Mouse (Mus musculus): ENCODE data around the gene Ralgapa2. TPM values are rescaled to one million over a fixed set of nuclear protein-coding genes. Genes with fewer than 3 reads are reported as not detected.

Gene Ralgapa2
- polyA plus RNA-seq, 1 experiment from 2014 or later, result 7.4 TPM

- ATAC-seq (ENCODE audit: insufficient number of reproducible peaks, low FRiP score, low TSS enrichment, low read depth) (peak; percentile 52), DNase-seq (ENCODE audit: low spot score) (no peak)
- Histone ChIP-seq H3K4me3 (ENCODE audit: low read depth, low read length) (peak overlapping the region; percentile 82), H3K4me1 (ENCODE audit: control insufficient read depth, insufficient read depth, low read length) (peaks cover 4% of the 10 kb centered on the region; the same call in 1 of the 2 replicates), H3K9me3 (ENCODE audit: control insufficient read depth, low read length) (no peaks in the 10 kb centered on the region), H3K27ac (replicated peaks; ENCODE audit: low read depth, low read length) (no peak overlapping the region), H3K27me3 (ENCODE audit: control insufficient read depth, insufficient read depth, low read length) (no peaks in the 10 kb centered on the region), H3K36me3 (ENCODE audit: control insufficient read depth, insufficient read depth, low read length) (no peaks in the 10 kb centered on the region), H3K4me2 (ENCODE audit: low read depth, severe bottlenecking) (peak overlapping the region; percentile 85), H3K9ac (ENCODE audit: low read length) (peak overlapping the region; percentile 84)
- WGBS, result under 1% methylated on average over 22 of the region's 22 CpGs
These were observed 711 bp downstream of the Ralgapa2 start for GRCm38 (mm10) chr2:146511401-146511865.

- H3K4me1 ChIP-seq (ENCODE audit: control insufficient read depth, insufficient read depth, low read length), result peaks cover 4% of the 10 kb centered on the region; the same call in 1 of the 2 replicates
- H3K36me3 ChIP-seq (ENCODE audit: control insufficient read depth, insufficient read depth, low read length), result no peaks in the 10 kb centered on the region
- H3K9me3 ChIP-seq (ENCODE audit: control insufficient read depth, low read length), result no peaks in the 10 kb centered on the region
- H3K4me2 ChIP-seq (ENCODE audit: low read depth, severe bottlenecking), result peak overlapping the region; percentile 85
- no peak overlapping the region for H3K27ac ChIP-seq (replicated peaks; ENCODE audit: low read depth, low read length)
- no peak for DNase-seq (ENCODE audit: low spot score)
- no peak overlapping the region; the same call in 1 of the 2 replicates for H3K9ac ChIP-seq (ENCODE audit: low read length)
- H3K4me3 ChIP-seq (ENCODE audit: low read depth, low read length), result peak overlapping the region; percentile 82
- ATAC-seq (ENCODE audit: insufficient number of reproducible peaks, low FRiP score, low TSS enrichment, low read depth), result no peak
- 20% methylated on average over 1 of the region's 1 CpGs for WGBS
- no peaks in the 10 kb centered on the region for H3K27me3 ChIP-seq (ENCODE audit: control insufficient read depth, insufficient read depth, low read length)
These were observed 1.4 kb downstream of the Ralgapa2 start for GRCm38 (mm10) chr2:146510780-146511179.

- no peak overlapping the region for H3K9ac ChIP-seq (ENCODE audit: low read length)
- H3K36me3 ChIP-seq (ENCODE audit: control insufficient read depth, insufficient read depth, low read length), result no peaks in the 10 kb centered on the region
- peak; percentile 28 for DNase-seq (ENCODE audit: low spot score)
- H3K4me3 ChIP-seq (ENCODE audit: low read depth, low read length), result no peak overlapping the region
- 0 out of 2 replicates have a peak, but pooled peaks cover 6% of the 10 kb centered on the region for H3K4me1 ChIP-seq (ENCODE audit: control insufficient read depth, insufficient read depth, low read length)
- WGBS, result 69% methylated on average over 9 of the region's 9 CpGs
- no peak overlapping the region for H3K4me2 ChIP-seq (ENCODE audit: low read depth, severe bottlenecking)
- H3K9me3 ChIP-seq (ENCODE audit: control insufficient read depth, low read length), result no peaks in the 10 kb centered on the region
- H3K27ac ChIP-seq (replicated peaks; ENCODE audit: low read depth, low read length), result no peak overlapping the region
- no peaks in the 10 kb centered on the region for H3K27me3 ChIP-seq (ENCODE audit: control insufficient read depth, insufficient read depth, low read length)
- 0 out of 2 replicates have a peak, but pooled peaks have one; percentile 67 for ATAC-seq (ENCODE audit: insufficient number of reproducible peaks, low FRiP score, low TSS enrichment, low read depth)
These were observed 9.4 kb downstream of the Ralgapa2 start for GRCm38 (mm10) chr2:146502578-146503311.

- Histone ChIP-seq H3K9me3 (ENCODE audit: control insufficient read depth, low read length) (no peaks in the 10 kb centered on the region), H3K27me3 (ENCODE audit: control insufficient read depth, insufficient read depth, low read length) (no peaks in the 10 kb centered on the region), H3K27ac (replicated peaks; ENCODE audit: low read depth, low read length) (no peak overlapping the region), H3K4me2 (ENCODE audit: low read depth, severe bottlenecking) (no peak overlapping the region), H3K4me1 (ENCODE audit: control insufficient read depth, insufficient read depth, low read length) (0 out of 2 replicates have a peak, but pooled peaks cover 6% of the 10 kb centered on the region), H3K36me3 (ENCODE audit: control insufficient read depth, insufficient read depth, low read length) (no peaks in the 10 kb centered on the region), H3K4me3 (ENCODE audit: low read depth, low read length) (no peak overlapping the region), H3K9ac (ENCODE audit: low read length) (no peak overlapping the region)
- DNase-seq (ENCODE audit: low spot score), result no peak
- 87% methylated on average over 1 of the region's 1 CpGs for WGBS
- no peak for ATAC-seq (ENCODE audit: insufficient number of reproducible peaks, low FRiP score, low TSS enrichment, low read depth)
These were observed 12.1 kb downstream of the Ralgapa2 start for GRCm38 (mm10) chr2:146500067-146500466.

- WGBS, result 91% methylated on average over 1 of the region's 1 CpGs
- DNase-seq (ENCODE audit: low spot score) (no peak), ATAC-seq (ENCODE audit: insufficient number of reproducible peaks, low FRiP score, low TSS enrichment, low read depth) (no peak)
These were observed 13.0 kb downstream of the Ralgapa2 start for GRCm38 (mm10) chr2:146499111-146499510.

GRCm38 (mm10) chr2:146498298-146498697, 13.8 kb downstream of the Ralgapa2 start:
- ATAC-seq (ENCODE audit: insufficient number of reproducible peaks, low FRiP score, low TSS enrichment, low read depth) (no peak), DNase-seq (ENCODE audit: low spot score) (no peak)
- H3K36me3 ChIP-seq (ENCODE audit: control insufficient read depth, insufficient read depth, low read length), result no peaks in the 10 kb centered on the region
- H3K4me2 ChIP-seq (ENCODE audit: low read depth, severe bottlenecking), result no peak overlapping the region
- no peak overlapping the region for H3K27ac ChIP-seq (replicated peaks; ENCODE audit: low read depth, low read length)
- H3K9ac ChIP-seq (ENCODE audit: low read length), result no peak overlapping the region
- H3K9me3 ChIP-seq (ENCODE audit: control insufficient read depth, low read length), result no peaks in the 10 kb centered on the region
- no peaks in the 10 kb centered on the region for H3K27me3 ChIP-seq (ENCODE audit: control insufficient read depth, insufficient read depth, low read length)
- no peak overlapping the region for H3K4me3 ChIP-seq (ENCODE audit: low read depth, low read length)
- WGBS, result 88% methylated on average over 6 of the region's 6 CpGs
- H3K4me1 ChIP-seq (ENCODE audit: control insufficient read depth, insufficient read depth, low read length), result 0 out of 2 replicates have a peak, but pooled peaks cover 6% of the 10 kb centered on the region

More at GRCm38 (mm10) chr2:146499111-146499510, 13.0 kb downstream of the Ralgapa2 start:
- Histone ChIP-seq H3K27ac (replicated peaks; ENCODE audit: low read depth, low read length) (no peak overlapping the region), H3K27me3 (ENCODE audit: control insufficient read depth, insufficient read depth, low read length) (no peaks in the 10 kb centered on the region), H3K4me1 (ENCODE audit: control insufficient read depth, insufficient read depth, low read length) (0 out of 2 replicates have a peak, but pooled peaks cover 6% of the 10 kb centered on the region), H3K4me3 (ENCODE audit: low read depth, low read length) (no peak overlapping the region), H3K9ac (ENCODE audit: low read length) (no peak overlapping the region), H3K4me2 (ENCODE audit: low read depth, severe bottlenecking) (no peak overlapping the region), H3K36me3 (ENCODE audit: control insufficient read depth, insufficient read depth, low read length) (no peaks in the 10 kb centered on the region), H3K9me3 (ENCODE audit: control insufficient read depth, low read length) (no peaks in the 10 kb centered on the region)

- WGBS, result 55% methylated on average over 1 of the region's 1 CpGs
- H3K27ac ChIP-seq (replicated peaks; ENCODE audit: low read depth, low read length), result no peak overlapping the region
- no peak overlapping the region for H3K9ac ChIP-seq (ENCODE audit: low read length)
- no peak overlapping the region for H3K4me3 ChIP-seq (ENCODE audit: low read depth, low read length)
- no peaks in the 10 kb centered on the region for H3K36me3 ChIP-seq (ENCODE audit: control insufficient read depth, insufficient read depth, low read length)
- no peaks in the 10 kb centered on the region for H3K9me3 ChIP-seq (ENCODE audit: control insufficient read depth, low read length)
- no peak overlapping the region for H3K4me2 ChIP-seq (ENCODE audit: low read depth, severe bottlenecking)
- no peak for DNase-seq (ENCODE audit: low spot score)
- ATAC-seq (ENCODE audit: insufficient number of reproducible peaks, low FRiP score, low TSS enrichment, low read depth), result no peak
- no peaks in the 10 kb centered on the region for H3K4me1 ChIP-seq (ENCODE audit: control insufficient read depth, insufficient read depth, low read length)
- no peaks in the 10 kb centered on the region for H3K27me3 ChIP-seq (ENCODE audit: control insufficient read depth, insufficient read depth, low read length)
These were observed 15.1 kb downstream of the Ralgapa2 start for GRCm38 (mm10) chr2:146496995-146497394.

GRCm38 (mm10) chr2:146495781-146496180, 16.4 kb downstream of the Ralgapa2 start:
- H3K9ac ChIP-seq (ENCODE audit: low read length), result no peak overlapping the region
- H3K9me3 ChIP-seq (ENCODE audit: control insufficient read depth, low read length), result no peaks in the 10 kb centered on the region
- H3K27me3 ChIP-seq (ENCODE audit: control insufficient read depth, insufficient read depth, low read length), result no peaks in the 10 kb centered on the region
- no peaks in the 10 kb centered on the region for H3K36me3 ChIP-seq (ENCODE audit: control insufficient read depth, insufficient read depth, low read length)
- DNase-seq (ENCODE audit: low spot score) (no peak), ATAC-seq (ENCODE audit: insufficient number of reproducible peaks, low FRiP score, low TSS enrichment, low read depth) (no peak)
- H3K4me3 ChIP-seq (ENCODE audit: low read depth, low read length), result no peak overlapping the region
- no peak overlapping the region for H3K4me2 ChIP-seq (ENCODE audit: low read depth, severe bottlenecking)
- no peaks in the 10 kb centered on the region for H3K4me1 ChIP-seq (ENCODE audit: control insufficient read depth, insufficient read depth, low read length)
- H3K27ac ChIP-seq (replicated peaks; ENCODE audit: low read depth, low read length), result no peak overlapping the region
- WGBS, result 90% methylated on average over 9 of the region's 9 CpGs
